ENCODE assay signal across 8 mouse cellular contexts in the genomic region with DNA sequence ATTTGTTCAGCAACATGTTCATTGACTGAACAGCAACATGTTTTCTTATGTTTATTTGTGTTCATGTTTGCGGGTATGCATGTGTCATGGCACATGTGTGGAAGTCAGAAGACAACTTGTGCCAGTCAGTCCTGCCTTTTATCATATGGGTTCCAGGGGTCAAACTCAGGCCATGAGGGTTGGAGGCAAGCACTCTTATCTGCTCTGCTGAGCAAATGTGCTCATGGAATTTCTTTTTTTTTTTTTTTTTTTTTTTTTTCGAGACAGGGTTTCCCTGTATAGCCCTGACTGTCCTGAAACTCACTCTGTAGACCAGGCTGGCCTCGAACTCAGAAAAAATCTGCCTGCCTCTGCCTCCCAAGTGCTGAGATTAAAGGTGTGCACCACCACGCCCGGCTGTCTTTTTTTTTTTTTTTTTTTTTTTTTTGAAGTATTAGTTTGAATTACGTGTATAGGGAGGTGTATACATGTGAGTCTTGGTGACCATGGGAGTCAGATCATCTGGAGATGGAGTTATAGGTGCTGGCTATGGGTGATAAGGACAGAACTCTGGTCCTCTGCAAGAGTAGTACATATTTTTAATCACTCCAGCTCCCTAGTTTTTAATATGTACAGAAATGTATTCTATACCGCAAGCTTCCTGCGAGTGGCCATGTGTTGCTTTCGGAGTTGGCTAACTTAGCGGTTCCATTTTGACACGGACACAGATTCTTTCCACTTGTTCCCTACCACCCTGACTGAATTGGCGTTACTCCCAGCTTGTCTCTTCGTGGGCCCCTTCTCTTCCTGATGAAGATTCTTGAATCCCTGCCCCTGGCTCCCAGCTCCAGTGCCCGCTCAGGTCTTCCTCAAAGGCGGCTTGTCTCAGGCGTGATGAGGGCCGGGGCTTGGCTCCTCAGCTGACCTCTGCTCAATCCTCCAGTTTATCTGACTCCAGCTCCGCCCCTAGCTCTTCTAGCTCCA. TPM values are rescaled to one million over a fixed set of nuclear protein-coding genes. Genes with fewer than 3 reads are reported as not detected.
A peak's percentile ranks its signal among the peaks of the same experiment; 100 is the strongest.
DNase-seq lines count a peak whose midpoint lies in the region; ATAC-seq and TF ChIP-seq lines count a peak whose summit lies in the region.

No protein-coding gene starts in this region.

- intact Hi-C loops in left cerebral cortex, postnatal 25 days (cut with DNase I): loop anchor here (1.0 to 10.0 kb wide), 2 partner anchors 26 to 459 kb away; a partner anchor contains a TSS

- no peak for DNase-seq in lung, postnatal 25 days (ENCODE audit: low spot score)
- DNase-seq in heart, postnatal 0 days (ENCODE audit: low spot score): no peak
- no peak for DNase-seq in kidney, postnatal 36 days
- DNase-seq in left cerebral cortex, postnatal 25 days (ENCODE audit: low spot score in 2 of 2): no peak

- TF ChIP-seq CTCF in embryonic fibroblast, embryonic 13.5 days (IDR thresholded peaks at IDR 0.05; ENCODE audit: borderline replicate concordance, insufficient read depth, low read length): no peak
- TF ChIP-seq CTCF in heart, postnatal 0 days (IDR thresholded peaks at IDR 0.05; ENCODE audit: low read depth): no peak

- 0 out of 2 replicates have a peak overlapping the region, but pooled peaks have one; percentile 54 for H3K27ac ChIP-seq in lung, embryonic 15.5 days
- peak overlapping the region; percentile 96 for H3K27ac ChIP-seq in embryonic fibroblast, embryonic 13.5 days (ENCODE audit: insufficient read depth, low read length)
- peak overlapping the region; percentile 91 for H3K27ac ChIP-seq in heart, postnatal 0 days (ENCODE audit: low read depth)
- peak overlapping the region; percentile 64; the same call in 1 of the 2 replicates for H3K27ac ChIP-seq in neural tube, embryonic 15.5 days (replicated peaks)

- H3K27me3 ChIP-seq in lung, embryonic 15.5 days: no peaks in the 10 kb centered on the region
- H3K27me3 ChIP-seq in heart, postnatal 0 days (ENCODE audit: control insufficient read depth, insufficient read depth, low read length): no peaks in the 10 kb centered on the region
- H3K27me3 ChIP-seq in neural tube, embryonic 15.5 days (replicated peaks): no peaks in the 10 kb centered on the region

- H3K36me3 ChIP-seq in lung, embryonic 15.5 days: no peaks in the 10 kb centered on the region
- H3K36me3 ChIP-seq in heart, postnatal 0 days (replicated peaks; ENCODE audit: control insufficient read depth, insufficient read depth, low read length): no peaks in the 10 kb centered on the region
- no peaks in the 10 kb centered on the region for H3K36me3 ChIP-seq in neural tube, embryonic 15.5 days

- no peak overlapping the region for H3K4me3 ChIP-seq in lung, embryonic 15.5 days
- H3K4me3 ChIP-seq in embryonic fibroblast, embryonic 13.5 days (ENCODE audit: insufficient read depth, low read length): no peak overlapping the region
- no peak overlapping the region for H3K4me3 ChIP-seq in heart, postnatal 0 days (ENCODE audit: low read depth, low read length)
- H3K4me3 ChIP-seq in neural tube, embryonic 15.5 days (replicated peaks): no peak overlapping the region

- no peaks in the 10 kb centered on the region for H3K9me3 ChIP-seq in lung, embryonic 15.5 days
- H3K9me3 ChIP-seq in heart, postnatal 0 days (replicated peaks; ENCODE audit: control insufficient read depth, low read length): no peaks in the 10 kb centered on the region
- H3K9me3 ChIP-seq in neural tube, embryonic 15.5 days (replicated peaks): no peaks in the 10 kb centered on the region

- TF ChIP-seq EP300 in heart, postnatal 0 days (IDR thresholded peaks at IDR 0.05; ENCODE audit: low read depth): no peak

- H3K9ac ChIP-seq in lung, embryonic 15.5 days: no peak overlapping the region
- H3K9ac ChIP-seq in heart, postnatal 0 days (replicated peaks; ENCODE audit: low read depth, low read length): no peak overlapping the region
- no peak overlapping the region for H3K9ac ChIP-seq in neural tube, embryonic 15.5 days (replicated peaks)

- H3K4me2 ChIP-seq in lung, embryonic 15.5 days: no peak overlapping the region; the same call in 1 of the 2 replicates
- H3K4me2 ChIP-seq in heart, postnatal 0 days (ENCODE audit: low read depth, low read length): peak overlapping the region; percentile 51
- peak overlapping the region; percentile 52; the same call in 1 of the 2 replicates for H3K4me2 ChIP-seq in neural tube, embryonic 15.5 days

- WGBS in lung, embryonic 15.5 days: 66% methylated on average over 18 of the region's 18 CpGs
- 40% methylated on average over 18 of the region's 18 CpGs for WGBS in heart, postnatal 0 days
- 86% methylated on average over 18 of the region's 18 CpGs for WGBS in neural tube, embryonic 15.5 days

- ATAC-seq in lung, embryonic 15.5 days (ENCODE audit: borderline replicate concordance, extremely low read depth, low FRiP score, low TSS enrichment): no peak
- ATAC-seq in heart, postnatal 0 days (ENCODE audit: insufficient read depth, low read depth): 0 out of 2 replicates have a peak, but pooled peaks have one; percentile 15
- no peak for ATAC-seq in neural tube, embryonic 15.5 days (ENCODE audit: low FRiP score)
- no peak for ATAC-seq in cerebellum, adult (ENCODE audit: insufficient number of reproducible peaks, low FRiP score, low TSS enrichment)

- TF ChIP-seq POLR2A in embryonic fibroblast, embryonic 13.5 days (IDR thresholded peaks at IDR 0.05; ENCODE audit: low read depth, low read length): no peak

- H3K4me1 ChIP-seq in lung, embryonic 15.5 days: peaks cover 9% of the 10 kb centered on the region; the same call in 1 of the 2 replicates
- peaks cover 11% of the 10 kb centered on the region; the same call in 1 of the 2 replicates for H3K4me1 ChIP-seq in embryonic fibroblast, embryonic 13.5 days (ENCODE audit: control insufficient read depth, insufficient read depth, low read length)
- peaks cover 10% of the 10 kb centered on the region; the same call in 1 of the 2 replicates for H3K4me1 ChIP-seq in heart, postnatal 0 days (ENCODE audit: control insufficient read depth, insufficient read depth)
- peaks cover 7% of the 10 kb centered on the region for H3K4me1 ChIP-seq in neural tube, embryonic 15.5 days

RNA-seq across cellular contexts. Expression of a gene that starts 26.8 kb away (rescaled TPM):
- 178 and 182 TPM in 2 replicates for polyA plus RNA-seq in lung, embryonic 15.5 days (2015; fragmentation: Nextera tagmentation; extraction: Ambion mirVana)
- 218 and 247 TPM in 2 replicates for polyA plus RNA-seq in embryonic fibroblast, embryonic 13.5 days (2011; ENCODE audit: insufficient read length, low read depth, missing spikeins)
- 454 and 487 TPM in 2 replicates for total RNA-seq in heart, postnatal 0 days (2014; rRNA removed; ENCODE audit: low replicate concordance)
- 555 and 561 TPM in 2 replicates for polyA plus RNA-seq in heart, postnatal 0 days (2015; fragmentation: Nextera tagmentation; extraction: Ambion mirVana)
- polyA plus RNA-seq in neural tube, embryonic 15.5 days (2015; fragmentation: Nextera tagmentation; extraction: Ambion mirVana): 294 and 346 TPM in 2 replicates
- total RNA-seq in left cerebral cortex, postnatal 25 days (2021): 100 to 1,000 TPM; 111 to 116 TPM

RNA-seq across cellular contexts. Expression of a gene that starts 40.4 kb away (rescaled TPM):
- polyA plus RNA-seq in lung, embryonic 15.5 days (2015; fragmentation: Nextera tagmentation; extraction: Ambion mirVana): 172 and 174 TPM in 2 replicates
- 95.8 and 105 TPM in 2 replicates for polyA plus RNA-seq in embryonic fibroblast, embryonic 13.5 days (2011; ENCODE audit: insufficient read length, low read depth, missing spikeins)
- 42.6 and 59.1 TPM in 2 replicates for total RNA-seq in heart, postnatal 0 days (2014; rRNA removed; ENCODE audit: low replicate concordance)
- 100 and 105 TPM in 2 replicates for polyA plus RNA-seq in heart, postnatal 0 days (2015; fragmentation: Nextera tagmentation; extraction: Ambion mirVana)
- 131 and 137 TPM in 2 replicates for polyA plus RNA-seq in neural tube, embryonic 15.5 days (2015; fragmentation: Nextera tagmentation; extraction: Ambion mirVana)
- total RNA-seq in left cerebral cortex, postnatal 25 days (2021): 10 to 100 TPM; 39.7 to 48.2 TPM
